Mouse (Mus musculus) left cerebral cortex, adult 8-10 months (tissue): ENCODE results near the gene Plppr3. TPM values are rescaled to one million over a fixed set of nuclear protein-coding genes. Genes with fewer than 3 reads are reported as not detected.

Experiments
- DNase-seq, 2 experiments: peaks; one replicate each; pipeline ENCODE4 v3.0.0; 2022; ENCODE audit warnings: low spot score in 2 of 2
- microRNA-seq, 2 experiments: library from miRNA; unstranded; fragments of <30 nt; microRNA quantifications; one replicate each; pipeline ENCODE4 v1.2.0; 2022
- total RNA-seq, 4 experiments: library from RNA; stranded (reverse); gene quantifications; 2 replicates each; pipeline ENCODE4 v1.2.4; 2022

The Plppr3 gene
- total RNA-seq, 4 experiments from 2014 or later: 49.7 to 56.0 (median 52.7) TPM

DNA sequence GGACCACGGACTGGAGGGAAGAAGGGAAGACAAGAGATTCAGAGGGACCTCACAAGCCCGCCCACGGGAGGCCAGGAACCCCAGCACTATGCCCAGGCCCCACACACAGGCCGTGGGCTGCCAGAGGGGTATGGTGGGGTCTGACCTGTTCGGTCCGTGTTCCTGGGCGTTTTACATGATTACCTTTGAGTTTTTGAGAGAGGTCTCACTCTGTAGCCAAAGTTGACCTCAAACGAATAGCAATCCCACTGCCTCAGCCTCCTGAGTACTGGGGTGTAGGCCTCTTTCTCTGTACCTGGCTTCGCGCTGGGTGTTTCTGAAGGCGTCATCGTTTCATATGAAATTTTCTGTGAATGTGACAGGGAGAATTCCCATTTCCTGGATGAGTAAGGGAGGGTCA lies 52.7 kb downstream of the Plppr3 start:
- no peak for DNase-seq

GRCm38 (mm10) chr10:79820782-79821181 lies 53.7 kb downstream of the Plppr3 start, which contains the start of gene Misp:
Gene Misp, plus strand, starts transcription at chr10:79820989.
- DNase-seq: no peak

GRCm38 (mm10) chr10:79820277-79820676 lies 54.2 kb downstream of the Plppr3 start:
- DNase-seq: no peak

- no peak for DNase-seq
Measured at GRCm38 (mm10) chr10:79819606-79820005, 54.8 kb downstream of the Plppr3 start.

GRCm38 (mm10) chr10:79818225-79818624 lies 56.2 kb downstream of the Plppr3 start:
- no peak for DNase-seq

DNA sequence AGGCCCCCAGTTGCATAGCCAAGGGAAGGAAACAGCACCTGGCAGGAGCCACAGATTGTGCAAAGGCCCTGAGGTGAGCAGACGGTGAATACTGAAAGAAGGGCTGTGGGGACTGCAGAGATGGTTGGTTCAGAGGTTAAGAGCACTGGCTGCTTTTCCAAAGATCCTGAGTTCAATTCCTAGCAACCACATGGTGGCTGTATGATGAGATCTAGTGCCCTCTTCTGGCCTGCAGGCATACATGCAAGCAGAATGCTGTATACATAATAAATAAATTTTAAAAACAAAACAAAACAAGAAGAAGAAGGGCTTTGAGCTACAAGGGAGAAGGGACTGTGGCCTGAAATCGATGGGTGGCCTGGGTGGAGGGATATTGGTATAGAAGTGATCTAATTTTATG lies 57.3 kb downstream of the Plppr3 start:
- DNase-seq: no peak

- DNase-seq: no peak
Measured at GRCm38 (mm10) chr10:79815671-79816494, 58.6 kb downstream of the Plppr3 start.

GRCm38 (mm10) chr10:79814271-79814842 lies 60.1 kb downstream of the Plppr3 start:
- no peak for DNase-seq

GRCm38 (mm10) chr10:79811736-79812637 lies 62.4 kb downstream of the Plppr3 start:
- peak; percentile 59 to 92 for DNase-seq

Small RNA genes within 50 kb of the gene (microRNA-seq; reads per million reads assigned to microRNA genes)
- gene Mir6910: 0 reads per million in 2 experiments

Other genes with a start within 250 kb of the Plppr3 start
- 10 to 100 TPM; 40.2 to 48.4 (median 43.4) TPM for gene Shc2, start 236.7 kb downstream of the Plppr3 start, total RNA-seq
- gene Odf3l2, start 228.9 kb downstream of the Plppr3 start, total RNA-seq: under 1 TPM; 0.42 to 0.70 (median 0.47) TPM
- gene Madcam1, start 210.1 kb downstream of the Plppr3 start, total RNA-seq: under 1 TPM in 1 of 4 experiments, not detected in 3; 0.35 TPM
- 10 to 100 TPM; 65.1 to 74.5 (median 69.8) TPM for gene Tpgs1, start 205.3 kb downstream of the Plppr3 start, total RNA-seq
- gene Cdc34, start 192.4 kb downstream of the Plppr3 start, total RNA-seq: 10 to 100 TPM; 65.7 to 72.5 (median 70.4) TPM
- gene Gzmm, start 185.6 kb downstream of the Plppr3 start, total RNA-seq: 1 to 10 TPM; 2.2 to 3.6 (median 3.2) TPM
- gene Bsg, start 170.1 kb downstream of the Plppr3 start, total RNA-seq: 100 to 1,000 TPM; 545 to 609 (median 570) TPM
- gene Hcn2, start 158.0 kb downstream of the Plppr3 start, total RNA-seq: 100 to 1,000 TPM; 162 to 182 (median 166) TPM
- gene Polrmt, start 128.1 kb downstream of the Plppr3 start, total RNA-seq: 10 to 100 TPM; 47.9 to 56.7 (median 51.6) TPM
- gene Fgf22, start 119.6 kb downstream of the Plppr3 start, total RNA-seq: 1 to 10 TPM; 4.7 to 5.9 (median 5.8) TPM
- gene Rnf126, start 107.7 kb downstream of the Plppr3 start, total RNA-seq: 10 to 100 TPM; 76.8 to 92.1 (median 86.8) TPM
- gene Fstl3, start 97.4 kb downstream of the Plppr3 start, total RNA-seq: 1 to 10 TPM; 2.5 to 3.6 (median 2.7) TPM
- under 1 TPM; 0.14 to 0.63 (median 0.39) TPM for gene Prss57, start 83.7 kb downstream of the Plppr3 start, total RNA-seq
- gene Palm, start 81.1 kb downstream of the Plppr3 start, total RNA-seq: 100 to 1,000 TPM; 265 to 281 (median 267) TPM
- gene Misp, start 53.6 kb downstream of the Plppr3 start, total RNA-seq: under 1 TPM; 0.32 to 0.89 (median 0.54) TPM
- 10 to 100 TPM; 59.3 to 67.3 (median 63.6) TPM for gene Ptbp1, start 20.2 kb downstream of the Plppr3 start, total RNA-seq
- 1 to 10 TPM; 2.4 to 3.2 (median 2.7) TPM for gene Prtn3, start 158 bp downstream of the Plppr3 start, total RNA-seq
- not detected for gene Elane, start 11.6 kb upstream of the Plppr3 start, total RNA-seq
- gene Cfd, start 16.2 kb upstream of the Plppr3 start, total RNA-seq: not detected
- 10 to 100 TPM; 51.9 to 68.0 (median 61.4) TPM for gene Med16, start 34.3 kb upstream of the Plppr3 start, total RNA-seq
- gene Gm26602, start 36.2 kb upstream of the Plppr3 start, total RNA-seq: not detected
- gene Kiss1r, start 42.3 kb upstream of the Plppr3 start, total RNA-seq: 1 to 10 TPM; 5.8 to 8.3 (median 6.4) TPM
- 100 to 1,000 TPM; 312 to 357 (median 346) TPM for gene R3hdm4, start 46.6 kb upstream of the Plppr3 start, total RNA-seq
- gene Arid3a, start 52.4 kb upstream of the Plppr3 start, total RNA-seq: 1 to 10 TPM; 5.0 to 7.8 (median 7.5) TPM
- 10 to 100 TPM; 38.5 to 48.2 (median 44.6) TPM for gene Wdr18, start 85.5 kb upstream of the Plppr3 start, total RNA-seq
- gene Grin3b, start 96.1 kb upstream of the Plppr3 start, total RNA-seq: under 1 TPM; 0.23 to 0.30 (median 0.24) TPM
- gene Tmem259, start 109.7 kb upstream of the Plppr3 start, total RNA-seq: 100 to 1,000 TPM; 105 to 117 (median 113) TPM
- 1 to 10 TPM; 5.4 to 6.7 (median 6.3) TPM for gene Cnn2, start 114.0 kb upstream of the Plppr3 start, total RNA-seq
- gene Abca7, start 121.9 kb upstream of the Plppr3 start, total RNA-seq: 10 to 100 TPM; 11.0 to 12.3 (median 12.0) TPM
- 1 to 10 TPM; 3.6 to 9.6 (median 6.0) TPM for gene Arhgap45, start 142.0 kb upstream of the Plppr3 start, total RNA-seq
- gene Polr2e, start 165.2 kb upstream of the Plppr3 start, total RNA-seq: 10 to 100 TPM; 64.7 to 80.4 (median 72.9) TPM
- 100 to 1,000 TPM; 472 to 551 (median 538) TPM for gene Gpx4, start 172.5 kb upstream of the Plppr3 start, total RNA-seq
- 10 to 100 TPM; 16.2 to 32.0 (median 20.3) TPM for gene Sbno2, start 230.9 kb upstream of the Plppr3 start, total RNA-seq
- 100 to 1,000 TPM; 102 to 111 (median 109) TPM for gene Stk11, start 241.2 kb upstream of the Plppr3 start, total RNA-seq